Mouse (Mus musculus) cerebellum, adult 2 months (tissue): ENCODE results near the gene Myo7a. TPM values are rescaled to one million over a fixed set of nuclear protein-coding genes. Genes with fewer than 3 reads are reported as not detected.

Source experiments
- DNase-seq, 2 experiments: peaks; one replicate each; pipeline ENCODE4 v3.0.0; 2021
- H3K27ac ChIP-seq: fragments of 200-500 bp; 2 replicates; pipeline ENCODE4 v1.5.1; 2012; ENCODE audit warnings: low read length, control low read depth, inconsistent platforms; ENCODE audit not compliant: insufficient read depth
- H3K27me3 ChIP-seq: fragments of 200-500 bp; 2 replicates; pipeline ENCODE4 v1.6.1; 2012; ENCODE audit warnings: inconsistent platforms, mild to moderate bottlenecking, low read length, moderate library complexity; ENCODE audit not compliant: control insufficient read depth, insufficient read depth
- H3K4me1 ChIP-seq: fragments of 200-500 bp; 2 replicates; pipeline ENCODE4 v1.6.1; 2011; ENCODE audit warnings: low read length; ENCODE audit not compliant: control insufficient read depth, insufficient read depth
- H3K4me3 ChIP-seq: fragments of 200-500 bp; replicated peaks from 2 replicates; pipeline ENCODE3; 2011; ENCODE audit warnings: mild to moderate bottlenecking, low read depth, low read length, control low read depth; ENCODE audit not compliant: insufficient read depth
- CTCF ChIP-seq: fragments of 200-500 bp; IDR thresholded peaks from 2 replicates; pipeline ENCODE4 v1.5.1; 2011; ENCODE audit warnings: low read depth, mild to moderate bottlenecking, control low read depth, low read length, moderate library complexity, borderline replicate concordance; ENCODE audit not compliant: insufficient read depth
- POLR2A ChIP-seq: fragments of 200-500 bp; IDR thresholded peaks from 2 replicates; pipeline ENCODE4 v1.6.1; 2011; ENCODE audit warnings: low read length, control low read depth, borderline replicate concordance; ENCODE audit not compliant: insufficient read depth
- WGBS: fragments of 180-500 bp; shearing (Covaris S2); methylation state at CpG from one replicate; pipeline ENCODE4 v1.1.7; 2018; 5-methylcytosine and 5-hydroxymethylcytosine counted together
- polyA plus RNA-seq: library from polyadenylated mRNA; depleted of rRNA; stranded (reverse); fragments of >200 nt; gene quantifications from 2 replicates; pipeline ENCODE4 v1.2.3, GENCODE M21; 2012

The Myo7a gene
- polyA plus RNA-seq, 1 experiment = 19.2 TPM

DNA sequence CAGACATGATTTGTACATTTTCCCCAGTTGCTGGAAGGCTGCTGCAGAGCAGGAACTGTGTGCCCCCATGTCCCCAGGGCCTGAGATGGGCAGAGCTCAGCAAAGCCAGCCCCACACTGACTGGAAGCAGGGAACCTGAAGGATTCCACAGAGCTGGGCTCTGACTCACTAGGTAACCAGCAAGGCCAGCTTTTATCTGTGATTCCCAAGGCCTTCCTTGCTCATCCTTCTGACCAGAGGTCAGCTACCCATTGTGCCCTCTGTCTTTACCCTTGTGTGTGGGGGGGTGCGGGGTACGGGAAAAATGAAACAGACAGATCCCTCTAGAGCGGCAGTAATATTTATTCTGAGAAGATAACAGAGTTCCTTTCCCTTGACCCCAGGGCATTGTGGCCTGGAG lies 1.9 kb upstream of the Myo7a start:
- TF ChIP-seq CTCF (no peak), POLR2A (no peak)
- no peak for DNase-seq

DNA sequence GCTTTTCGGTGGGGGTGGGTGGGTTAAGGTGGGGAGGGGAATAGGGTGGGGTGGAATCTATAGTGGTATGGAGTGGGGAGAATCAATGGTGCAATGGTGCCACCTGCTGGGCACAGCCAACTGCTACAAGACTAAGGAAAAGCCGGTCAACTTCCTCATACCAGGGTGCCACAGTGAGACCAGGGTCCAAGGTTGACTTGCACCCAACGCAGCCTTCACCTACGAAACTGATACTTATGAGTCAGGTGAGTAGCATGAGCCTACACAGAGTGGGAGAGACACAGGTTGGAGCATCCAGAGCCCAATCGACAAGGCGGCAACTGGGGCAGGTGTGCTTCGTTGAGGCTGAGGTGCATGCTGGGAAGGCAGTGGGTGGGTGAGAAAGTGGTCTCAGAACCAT lies 1.0 kb upstream of the Myo7a start:
- H3K4me3 ChIP-seq = peak overlapping the region; percentile 55
- 4% methylated on average over 7 of the region's 7 CpGs for WGBS

More for the DNA sequence above, 1.9 kb upstream of the Myo7a start:
- Histone ChIP-seq H3K4me1 (peaks cover 18% of the 10 kb centered on the region), H3K4me3 (no peak overlapping the region), H3K27ac (no peak overlapping the region), H3K27me3 (no peaks in the 10 kb centered on the region)
- WGBS = 90% methylated on average over 3 of the region's 3 CpGs

DNA sequence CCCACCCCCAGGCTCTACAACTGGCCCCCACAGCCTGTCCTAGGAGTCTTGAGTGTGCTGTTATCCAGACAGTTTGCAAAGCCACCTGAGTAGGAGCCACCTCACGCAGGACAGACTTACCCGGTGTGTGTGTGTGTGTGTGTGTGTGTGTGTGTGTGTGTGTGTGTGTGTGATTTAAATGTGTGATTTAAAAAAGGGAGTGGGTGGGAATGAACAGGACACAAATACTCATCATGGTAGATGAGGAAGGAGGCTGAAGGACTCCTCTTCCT lies 573 bp upstream of the Myo7a start:
- DNase-seq = no peak
- peaks cover 18% of the 10 kb centered on the region for H3K4me1 ChIP-seq
- H3K27me3 ChIP-seq = no peaks in the 10 kb centered on the region
- no peak overlapping the region for H3K27ac ChIP-seq
- H3K4me3 ChIP-seq = no peak overlapping the region
- TF ChIP-seq CTCF (no peak), POLR2A (no peak)
- WGBS = 78% methylated on average over 2 of the region's 2 CpGs

More for the DNA sequence above, 1.0 kb upstream of the Myo7a start:
- peak; percentile 92 for TF ChIP-seq CTCF
- no peak for TF ChIP-seq POLR2A
- peaks cover 18% of the 10 kb centered on the region for H3K4me1 ChIP-seq
- no peaks in the 10 kb centered on the region for H3K27me3 ChIP-seq
- peak; percentile 70 to 82 for DNase-seq
- no peak overlapping the region for H3K27ac ChIP-seq

DNA sequence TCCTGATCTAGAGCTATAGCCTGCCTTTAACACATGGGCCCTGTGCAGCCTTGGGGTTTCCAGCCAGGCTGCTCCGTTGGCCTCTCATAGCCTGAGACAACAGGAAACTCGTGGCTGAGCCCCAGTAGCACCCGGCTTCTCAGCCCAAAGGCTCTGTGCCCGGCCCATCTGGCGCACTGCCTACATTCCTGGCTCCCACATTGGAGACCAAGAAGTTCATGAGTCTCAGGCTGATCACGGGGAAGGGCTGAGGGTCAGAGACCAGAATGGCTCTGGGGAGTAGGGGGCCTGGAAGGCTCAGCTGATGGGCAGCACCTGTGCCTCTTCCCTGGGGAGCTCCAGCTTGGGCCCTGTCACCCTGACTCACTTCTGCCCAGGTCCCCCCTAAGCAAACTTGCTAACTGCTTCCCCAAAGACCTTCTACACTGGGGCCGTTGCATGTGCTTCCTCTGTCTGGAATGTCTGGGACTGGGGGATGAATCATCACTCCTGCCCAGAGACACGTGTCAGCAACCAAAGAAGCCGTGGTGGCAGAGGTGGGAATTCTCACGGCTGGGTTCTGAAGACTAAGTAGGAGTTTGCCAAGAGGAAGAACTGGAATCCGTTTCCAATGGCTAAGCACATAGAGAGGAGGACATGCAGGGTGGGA lies 2.2 kb downstream of the Myo7a start:
- WGBS = 43% methylated on average over 11 of the region's 11 CpGs
- H3K4me1 ChIP-seq = peaks cover 18% of the 10 kb centered on the region
- TF ChIP-seq CTCF (no peak), POLR2A (no peak)
- no peak overlapping the region for H3K27ac ChIP-seq
- H3K4me3 ChIP-seq = no peak overlapping the region
- DNase-seq = peak; percentile 60 to 64
- H3K27me3 ChIP-seq = no peaks in the 10 kb centered on the region

DNA sequence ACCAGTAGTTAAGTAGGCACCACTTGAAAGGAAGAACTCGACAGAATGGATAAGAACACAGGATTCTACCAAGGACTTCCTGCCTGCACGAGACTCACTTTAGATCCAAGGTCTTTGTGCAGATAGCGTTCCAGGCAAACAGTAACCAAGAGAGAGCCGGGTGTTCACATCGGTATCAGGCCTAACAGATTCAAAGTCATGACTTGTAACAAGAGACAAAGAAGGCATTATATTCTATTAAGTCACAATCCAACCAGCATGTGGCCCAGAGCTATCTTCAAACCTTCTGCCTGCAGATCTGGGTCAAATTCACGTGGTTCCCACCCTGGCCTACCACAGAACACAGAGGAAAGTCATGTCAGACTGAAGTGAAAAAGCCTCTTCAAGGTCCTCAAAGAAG lies 4.7 kb downstream of the Myo7a start:
- Histone ChIP-seq H3K4me1 (peaks cover 24% of the 10 kb centered on the region), H3K27ac (no peak overlapping the region), H3K27me3 (no peaks in the 10 kb centered on the region), H3K4me3 (no peak overlapping the region)
- TF ChIP-seq POLR2A (no peak), CTCF (no peak)
- DNase-seq = no peak
- 78% methylated on average over 6 of the region's 6 CpGs for WGBS

DNA sequence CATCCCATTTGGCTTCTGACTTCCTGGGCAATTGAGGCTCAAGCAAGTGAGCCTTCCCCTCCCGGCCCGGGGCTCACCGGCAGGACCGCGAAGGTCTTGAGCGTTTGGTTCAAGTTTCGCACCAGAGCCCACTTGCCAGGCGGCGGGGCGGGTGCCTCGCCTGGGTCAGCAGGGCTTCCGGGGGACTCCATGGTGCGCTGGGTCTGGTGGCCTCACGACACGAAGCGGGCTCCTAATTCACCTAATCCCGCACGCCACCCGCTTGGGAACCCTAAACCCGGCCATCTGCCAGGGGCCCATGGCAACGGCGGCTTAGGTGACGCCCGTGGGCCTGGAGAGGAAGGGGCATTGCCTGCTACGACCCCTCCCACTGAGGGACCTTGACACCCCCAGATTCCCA lies 8.1 kb downstream of the Myo7a start:
- H3K4me3 ChIP-seq = no peak overlapping the region
- DNase-seq = peak in 1 of 2 experiments; percentile 21
- H3K27me3 ChIP-seq = no peaks in the 10 kb centered on the region
- no peak overlapping the region for H3K27ac ChIP-seq
- WGBS = 22% methylated on average over 25 of the region's 25 CpGs
- peaks cover 35% of the 10 kb centered on the region for H3K4me1 ChIP-seq
- TF ChIP-seq POLR2A (no peak), CTCF (no peak)

DNA sequence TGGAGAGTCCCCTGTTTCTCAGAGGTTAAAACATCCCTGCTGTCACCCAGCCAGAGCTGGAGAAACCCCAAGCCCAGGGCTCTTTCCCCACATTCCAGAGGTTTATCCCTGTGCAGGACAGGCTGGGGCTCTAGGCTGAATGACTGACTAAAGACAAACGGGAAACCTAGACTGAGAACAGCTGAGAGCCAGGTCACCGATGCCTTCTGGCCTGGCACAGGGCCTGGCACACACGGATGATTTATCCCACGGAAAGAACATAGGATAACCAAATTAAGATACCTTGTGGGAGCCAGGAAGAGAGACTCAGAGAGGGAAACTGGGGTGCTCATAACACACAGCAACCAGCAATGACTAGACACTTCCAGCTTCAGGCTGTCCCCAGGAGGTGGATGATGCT lies 9.6 kb downstream of the Myo7a start:
- Histone ChIP-seq H3K4me3 (no peak overlapping the region), H3K27ac (peak overlapping the region; percentile 76; the same call in 1 of the 2 replicates), H3K27me3 (no peaks in the 10 kb centered on the region), H3K4me1 (peaks cover 34% of the 10 kb centered on the region)
- 7% methylated on average over 4 of the region's 4 CpGs for WGBS
- no peak for TF ChIP-seq POLR2A
- TF ChIP-seq CTCF = no peak
- DNase-seq = peak; percentile 68 to 76

DNA sequence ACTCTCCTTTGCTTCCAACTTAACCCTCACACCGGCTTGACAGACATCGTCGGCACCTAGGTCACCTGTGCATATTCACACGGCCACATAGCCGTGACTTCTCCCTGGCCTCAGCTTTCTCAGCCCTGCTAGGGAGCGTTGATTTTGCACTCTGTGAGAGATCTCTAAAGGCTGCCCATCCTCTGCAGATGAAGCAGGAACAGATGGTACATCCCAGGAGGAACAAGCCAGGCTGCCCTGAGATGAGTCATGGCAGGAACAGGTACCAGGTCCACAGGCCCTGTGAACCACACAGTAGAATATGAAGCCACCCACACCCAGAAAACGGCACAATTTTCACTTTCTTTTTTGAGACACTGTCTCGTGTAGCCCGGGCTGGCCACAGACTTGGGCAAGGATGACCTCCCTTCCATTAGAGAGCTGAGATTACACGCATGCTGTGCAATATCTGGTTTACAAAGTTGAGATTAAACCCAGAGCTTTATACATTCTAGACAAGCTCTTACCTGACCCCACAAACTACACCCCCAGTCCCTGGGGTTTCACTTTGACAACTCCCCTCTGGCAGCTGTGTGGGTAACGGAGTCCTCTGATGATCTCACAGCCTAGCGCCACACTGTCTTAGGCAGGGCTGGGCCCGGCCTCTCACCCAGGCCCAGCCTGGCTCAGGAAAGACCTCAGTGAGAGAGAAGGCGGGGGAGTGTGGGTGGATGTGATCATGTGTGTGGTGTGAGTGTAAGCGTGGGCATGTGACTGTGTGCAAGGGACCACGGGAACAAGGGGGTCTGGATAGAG lies 10.5 kb downstream of the Myo7a start:
- no peaks in the 10 kb centered on the region for H3K27me3 ChIP-seq
- peak; percentile 78 to 92 for DNase-seq
- peak; percentile 39; the same call in 1 of the 2 replicates for TF ChIP-seq POLR2A
- TF ChIP-seq CTCF = no peak
- WGBS = 36% methylated on average over 16 of the region's 16 CpGs
- H3K4me1 ChIP-seq = peaks cover 37% of the 10 kb centered on the region
- H3K4me3 ChIP-seq = no peak overlapping the region
- peak overlapping the region; percentile 94 for H3K27ac ChIP-seq
